Mouse (Mus musculus): ENCODE measurements around the gene 1700016H13Rik. TPM values are rescaled to one million over a fixed set of nuclear protein-coding genes. Genes with fewer than 3 reads are reported as not detected.
A peak's percentile ranks its signal among the peaks of the same experiment; 100 is the strongest.

1700016H13Rik gene
- polyA plus RNA-seq (2015; fragmentation: Nextera tagmentation; extraction: Ambion mirVana): 0.34 and 0.41 TPM in 2 replicates

DNA sequence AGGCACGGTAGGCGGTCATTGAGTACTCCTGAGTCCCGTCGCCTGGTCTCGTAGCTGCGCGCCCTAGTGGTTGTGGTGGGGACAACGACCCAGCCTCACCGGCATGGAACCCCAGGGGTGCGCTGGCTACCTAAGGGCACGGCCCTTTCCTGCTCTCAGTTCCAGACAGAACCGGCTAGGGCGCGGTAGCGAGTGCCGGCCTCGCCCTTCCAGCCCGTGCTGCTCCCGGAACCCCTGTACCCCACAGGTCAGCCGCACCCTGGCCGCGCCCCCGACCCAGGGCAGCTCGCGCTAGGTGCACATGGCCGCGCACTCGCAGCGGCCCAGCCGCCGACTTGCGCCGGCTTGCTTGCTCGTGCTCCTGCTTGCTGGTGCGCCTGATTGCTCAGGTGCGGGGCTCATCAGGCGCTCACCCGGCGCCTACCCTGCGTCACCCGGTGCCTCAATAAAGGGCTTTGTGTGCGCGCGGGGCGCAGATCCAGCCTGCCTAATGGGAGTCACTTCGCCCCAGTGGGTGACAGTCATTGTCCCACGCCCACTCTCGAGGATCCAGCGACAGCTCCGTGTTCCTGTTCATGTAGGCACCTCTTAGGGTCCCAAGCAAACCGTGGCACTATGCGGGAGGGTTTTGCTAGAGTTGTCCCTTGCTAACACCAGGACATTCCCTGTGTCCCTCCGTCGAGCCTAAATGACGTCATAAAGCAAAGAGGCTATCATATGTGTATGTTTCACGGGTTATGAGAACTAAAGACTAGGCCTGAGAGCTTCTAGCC is at the start of gene 1700016H13Rik:
1700016H13Rik (minus strand) TSS at position 665 of the 773 bp plus-strand sequence.
- Histone ChIP-seq H3K4me1 (replicated peaks; ENCODE audit: control insufficient read depth, insufficient read depth, low read length) (peaks cover 6% of the 10 kb centered on the region; the same call in 1 of the 2 replicates), H3K4me2 (ENCODE audit: low read length) (peak within 1 kb of the TSS; percentile 99), H3K36me3 (ENCODE audit: control insufficient read depth, insufficient read depth) (no peaks in the 10 kb centered on the region), H3K27ac (ENCODE audit: low read length) (peak within 1 kb of the TSS; percentile 28; the same call in 1 of the 2 replicates), H3K9me3 (ENCODE audit: control insufficient read depth, low read length) (no peaks in the 10 kb centered on the region), H3K4me3 (replicated peaks; ENCODE audit: low read length) (peak within 1 kb of the TSS; percentile 66), H3K27me3 (replicated peaks; ENCODE audit: control insufficient read depth, insufficient read depth, low read length) (no peaks in the 10 kb centered on the region), H3K9ac (replicated peaks; ENCODE audit: low read depth, low read length) (peak within 1 kb of the TSS; percentile 89)
- WGBS: 1% methylated on average over 51 of the region's 56 CpGs
- peak; percentile 81 for ATAC-seq

DNA sequence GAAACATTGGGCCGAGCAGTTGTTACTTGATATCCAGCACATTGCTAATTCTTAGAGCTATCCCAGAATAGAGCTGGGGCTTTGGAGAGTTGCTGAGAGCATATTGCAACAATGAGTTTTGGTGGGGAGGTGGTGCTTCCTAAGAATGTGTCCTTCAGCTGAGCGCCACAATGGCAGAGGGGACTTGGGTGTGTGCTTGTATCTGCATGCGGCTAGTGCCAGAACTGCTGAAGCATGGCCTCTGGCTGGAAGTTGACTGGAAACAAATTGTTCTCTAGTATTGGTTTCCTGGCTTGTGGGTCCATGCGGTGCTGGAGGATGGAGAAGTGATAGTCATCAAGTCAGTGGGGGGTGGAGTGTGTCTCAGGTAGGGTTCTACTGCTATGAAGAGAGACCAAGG is 49.5 kb upstream of the 1700016H13Rik start:
- Histone ChIP-seq H3K9me3 (ENCODE audit: control insufficient read depth, low read length) (peaks cover 3% of the 10 kb centered on the region; the same call in 1 of the 2 replicates), H3K27me3 (replicated peaks; ENCODE audit: control insufficient read depth, insufficient read depth, low read length) (no peaks in the 10 kb centered on the region), H3K4me3 (replicated peaks; ENCODE audit: low read length) (no peak overlapping the region), H3K27ac (ENCODE audit: low read length) (no peak overlapping the region), H3K9ac (replicated peaks; ENCODE audit: low read depth, low read length) (no peak overlapping the region), H3K4me2 (ENCODE audit: low read length) (no peak overlapping the region), H3K36me3 (ENCODE audit: control insufficient read depth, insufficient read depth) (no peaks in the 10 kb centered on the region), H3K4me1 (replicated peaks; ENCODE audit: control insufficient read depth, insufficient read depth, low read length) (no peaks in the 10 kb centered on the region)
- no peak for ATAC-seq
- 95% methylated on average over 4 of the region's 4 CpGs for WGBS

DNA sequence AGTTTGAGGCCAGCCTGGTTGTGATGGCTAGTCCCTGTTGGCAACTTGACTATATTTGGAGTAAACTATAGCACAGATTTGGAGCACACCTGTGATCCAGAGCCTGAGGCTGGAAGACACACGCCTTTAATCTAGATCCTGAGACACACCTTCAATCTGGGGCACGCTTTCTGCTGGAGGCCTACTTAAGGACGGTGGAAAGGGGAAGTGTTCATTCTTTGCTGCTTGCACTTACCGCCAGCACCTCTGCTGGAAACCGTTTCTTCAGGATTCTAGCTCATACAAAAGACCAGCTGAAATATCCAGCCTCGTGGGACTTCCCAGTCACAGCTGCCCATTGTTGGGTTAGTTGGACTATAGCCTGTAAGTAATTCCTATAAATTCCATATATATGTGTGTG is 46.7 kb upstream of the 1700016H13Rik start:
- H3K4me3 ChIP-seq (replicated peaks; ENCODE audit: low read length): no peak overlapping the region
- no peak overlapping the region for H3K27ac ChIP-seq (ENCODE audit: low read length)
- no peak overlapping the region for H3K4me2 ChIP-seq (ENCODE audit: low read length)
- peaks cover 7% of the 10 kb centered on the region for H3K4me1 ChIP-seq (replicated peaks; ENCODE audit: control insufficient read depth, insufficient read depth, low read length)
- no peaks in the 10 kb centered on the region for H3K36me3 ChIP-seq (ENCODE audit: control insufficient read depth, insufficient read depth)
- no peak overlapping the region for H3K9ac ChIP-seq (replicated peaks; ENCODE audit: low read depth, low read length)
- no peak for ATAC-seq
- no peaks in the 10 kb centered on the region for H3K27me3 ChIP-seq (replicated peaks; ENCODE audit: control insufficient read depth, insufficient read depth, low read length)
- 83% methylated on average over 6 of the region's 6 CpGs for WGBS
- peaks cover 3% of the 10 kb centered on the region; the same call in 1 of the 2 replicates for H3K9me3 ChIP-seq (ENCODE audit: control insufficient read depth, low read length)

DNA sequence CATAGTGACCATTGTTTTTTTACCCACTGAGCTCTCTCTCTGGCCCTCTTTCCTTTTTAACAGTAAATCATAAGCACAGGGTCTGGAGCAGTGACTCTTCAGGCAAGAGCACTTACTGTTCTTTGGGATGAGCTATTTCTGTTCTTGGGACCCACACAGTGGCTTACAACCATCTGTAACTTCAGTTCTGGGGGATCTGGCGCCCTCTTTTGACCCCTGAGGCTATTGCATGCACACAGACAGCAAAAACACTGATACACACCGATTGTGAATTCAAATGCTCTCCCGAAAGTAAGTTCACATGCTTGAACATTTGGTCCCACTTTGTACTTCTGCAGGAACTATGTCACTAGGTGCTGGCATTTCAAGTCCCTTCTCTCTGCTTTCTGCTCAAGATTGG is 45.7 kb upstream of the 1700016H13Rik start:
- Histone ChIP-seq H3K36me3 (ENCODE audit: control insufficient read depth, insufficient read depth) (no peaks in the 10 kb centered on the region), H3K4me2 (ENCODE audit: low read length) (no peak overlapping the region), H3K4me3 (replicated peaks; ENCODE audit: low read length) (no peak overlapping the region), H3K9ac (replicated peaks; ENCODE audit: low read depth, low read length) (no peak overlapping the region), H3K9me3 (ENCODE audit: control insufficient read depth, low read length) (peaks cover 2% of the 10 kb centered on the region; the same call in 1 of the 2 replicates), H3K27me3 (replicated peaks; ENCODE audit: control insufficient read depth, insufficient read depth, low read length) (no peaks in the 10 kb centered on the region), H3K4me1 (replicated peaks; ENCODE audit: control insufficient read depth, insufficient read depth, low read length) (peaks cover 7% of the 10 kb centered on the region), H3K27ac (ENCODE audit: low read length) (no peak overlapping the region)
- ATAC-seq: no peak
- 69% methylated on average over 3 of the region's 3 CpGs for WGBS

DNA sequence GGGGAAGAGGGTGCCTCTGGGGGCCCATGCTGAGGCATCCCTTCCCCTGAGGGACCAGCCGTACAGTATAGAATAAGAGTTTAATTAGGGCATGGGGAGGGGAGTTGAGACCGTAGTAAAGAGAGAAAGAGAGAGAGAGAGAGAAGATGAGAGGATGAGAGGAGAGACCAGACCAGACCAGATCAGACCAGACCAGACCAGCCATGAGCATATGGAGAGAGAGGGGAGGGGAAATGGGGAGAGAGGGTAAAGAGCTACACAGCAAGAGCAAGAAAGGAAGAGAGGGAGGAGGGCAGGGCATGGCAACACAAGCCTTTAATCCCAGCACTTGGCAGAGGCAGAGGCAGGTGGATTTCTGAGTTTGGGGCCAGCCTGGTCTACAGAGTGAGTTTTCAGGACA is 44.9 kb upstream of the 1700016H13Rik start:
- WGBS: 57% methylated on average over 2 of the region's 2 CpGs
- Histone ChIP-seq H3K9ac (replicated peaks; ENCODE audit: low read depth, low read length) (no peak overlapping the region), H3K9me3 (ENCODE audit: control insufficient read depth, low read length) (no peaks in the 10 kb centered on the region), H3K4me1 (replicated peaks; ENCODE audit: control insufficient read depth, insufficient read depth, low read length) (peaks cover 7% of the 10 kb centered on the region), H3K4me3 (replicated peaks; ENCODE audit: low read length) (no peak overlapping the region), H3K27me3 (replicated peaks; ENCODE audit: control insufficient read depth, insufficient read depth, low read length) (no peaks in the 10 kb centered on the region), H3K4me2 (ENCODE audit: low read length) (no peak overlapping the region), H3K36me3 (ENCODE audit: control insufficient read depth, insufficient read depth) (no peaks in the 10 kb centered on the region), H3K27ac (ENCODE audit: low read length) (no peak overlapping the region)
- ATAC-seq: no peak

DNA sequence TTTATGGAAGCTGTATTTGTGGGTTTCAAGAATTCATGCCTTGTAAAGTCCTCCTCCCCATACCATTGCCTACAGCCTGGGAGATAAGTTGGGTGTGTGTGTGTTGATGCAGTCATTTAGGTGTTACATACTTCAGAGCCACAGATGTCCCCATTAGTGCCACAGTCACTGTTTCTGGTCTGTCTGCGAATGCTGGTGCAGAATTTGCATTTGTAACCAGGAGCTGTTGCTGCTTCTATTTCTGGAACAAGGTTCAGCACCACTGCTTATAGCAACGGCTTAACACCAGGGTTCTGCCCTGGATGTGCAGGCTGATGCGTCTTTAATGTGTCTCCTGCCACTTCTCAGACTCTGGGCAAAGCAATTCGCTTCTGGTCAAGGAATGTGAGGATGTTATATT is 43.7 kb upstream of the 1700016H13Rik start:
- 54% methylated on average over 4 of the region's 4 CpGs for WGBS
- no peak overlapping the region for H3K4me3 ChIP-seq (replicated peaks; ENCODE audit: low read length)
- H3K9me3 ChIP-seq (ENCODE audit: control insufficient read depth, low read length): no peaks in the 10 kb centered on the region
- no peaks in the 10 kb centered on the region for H3K27me3 ChIP-seq (replicated peaks; ENCODE audit: control insufficient read depth, insufficient read depth, low read length)
- H3K36me3 ChIP-seq (ENCODE audit: control insufficient read depth, insufficient read depth): no peaks in the 10 kb centered on the region
- peaks cover 7% of the 10 kb centered on the region for H3K4me1 ChIP-seq (replicated peaks; ENCODE audit: control insufficient read depth, insufficient read depth, low read length)
- no peak overlapping the region for H3K4me2 ChIP-seq (ENCODE audit: low read length)
- no peak overlapping the region for H3K9ac ChIP-seq (replicated peaks; ENCODE audit: low read depth, low read length)
- no peak for ATAC-seq
- no peak overlapping the region for H3K27ac ChIP-seq (ENCODE audit: low read length)

DNA sequence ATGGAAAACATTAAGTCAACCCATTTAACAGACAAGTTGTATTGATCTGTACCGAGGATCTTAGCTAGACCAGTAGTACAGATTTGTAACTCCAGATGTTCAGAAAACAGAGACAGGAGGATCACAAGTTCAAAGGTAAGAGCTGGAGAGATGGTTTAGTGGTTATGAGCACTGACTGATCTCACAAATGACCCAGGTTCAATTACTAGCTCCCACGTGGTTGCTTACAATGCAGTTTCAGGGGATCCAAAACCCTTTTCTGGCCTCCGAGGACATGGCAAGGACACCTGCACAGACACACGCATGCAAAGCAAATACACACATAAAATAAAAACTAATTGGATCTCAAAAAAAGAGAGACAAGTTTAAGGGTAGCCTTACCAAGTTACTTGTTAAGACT is 42.8 kb upstream of the 1700016H13Rik start:
- ATAC-seq: no peak
- no peaks in the 10 kb centered on the region for H3K9me3 ChIP-seq (ENCODE audit: control insufficient read depth, low read length)
- H3K36me3 ChIP-seq (ENCODE audit: control insufficient read depth, insufficient read depth): no peaks in the 10 kb centered on the region
- WGBS: 85% methylated on average over 4 of the region's 4 CpGs
- H3K27ac ChIP-seq (ENCODE audit: low read length): no peak overlapping the region
- peaks cover 6% of the 10 kb centered on the region; the same call in 1 of the 2 replicates for H3K27me3 ChIP-seq (replicated peaks; ENCODE audit: control insufficient read depth, insufficient read depth, low read length)
- no peak overlapping the region for H3K4me2 ChIP-seq (ENCODE audit: low read length)
- H3K4me3 ChIP-seq (replicated peaks; ENCODE audit: low read length): no peak overlapping the region
- H3K9ac ChIP-seq (replicated peaks; ENCODE audit: low read depth, low read length): no peak overlapping the region
- H3K4me1 ChIP-seq (replicated peaks; ENCODE audit: control insufficient read depth, insufficient read depth, low read length): peaks cover 8% of the 10 kb centered on the region

DNA sequence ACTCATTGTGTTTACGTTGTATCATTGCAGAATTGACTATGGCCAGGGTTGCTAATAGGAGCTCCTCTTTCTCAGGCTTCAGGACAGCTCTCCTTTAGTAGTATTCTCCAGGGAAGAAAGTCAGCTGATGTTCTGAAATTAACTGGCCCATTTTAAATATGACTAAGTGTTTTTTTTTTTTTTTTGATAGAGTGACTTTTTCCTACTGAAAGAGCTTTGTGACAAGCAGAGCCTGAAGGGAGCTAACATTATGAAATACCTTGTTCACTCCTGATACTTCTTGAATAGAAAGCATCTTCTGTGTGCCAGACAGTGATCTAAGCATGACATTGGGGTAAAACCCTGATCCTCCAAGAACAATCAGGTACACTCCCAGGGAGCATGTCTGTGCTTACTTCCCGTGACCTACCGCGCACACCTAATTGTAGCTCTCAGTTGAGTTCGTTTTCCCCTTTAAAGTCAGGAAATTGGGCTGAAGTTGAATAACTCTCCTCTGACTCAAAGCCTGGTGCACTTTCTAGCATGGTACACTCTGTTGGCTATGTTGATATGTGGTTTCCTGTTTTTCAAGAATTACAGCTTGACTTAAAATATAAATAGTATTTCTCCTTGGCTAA is 42.2 kb upstream of the 1700016H13Rik start:
- no peak overlapping the region for H3K4me2 ChIP-seq (ENCODE audit: low read length)
- no peak overlapping the region for H3K27ac ChIP-seq (ENCODE audit: low read length)
- no peak for ATAC-seq
- no peaks in the 10 kb centered on the region for H3K36me3 ChIP-seq (ENCODE audit: control insufficient read depth, insufficient read depth)
- H3K4me1 ChIP-seq (replicated peaks; ENCODE audit: control insufficient read depth, insufficient read depth, low read length): peaks cover 14% of the 10 kb centered on the region
- H3K27me3 ChIP-seq (replicated peaks; ENCODE audit: control insufficient read depth, insufficient read depth, low read length): peaks cover 12% of the 10 kb centered on the region
- H3K9me3 ChIP-seq (ENCODE audit: control insufficient read depth, low read length): no peaks in the 10 kb centered on the region
- 70% methylated on average over 5 of the region's 5 CpGs for WGBS
- H3K4me3 ChIP-seq (replicated peaks; ENCODE audit: low read length): no peak overlapping the region
- H3K9ac ChIP-seq (replicated peaks; ENCODE audit: low read depth, low read length): no peak overlapping the region

DNA sequence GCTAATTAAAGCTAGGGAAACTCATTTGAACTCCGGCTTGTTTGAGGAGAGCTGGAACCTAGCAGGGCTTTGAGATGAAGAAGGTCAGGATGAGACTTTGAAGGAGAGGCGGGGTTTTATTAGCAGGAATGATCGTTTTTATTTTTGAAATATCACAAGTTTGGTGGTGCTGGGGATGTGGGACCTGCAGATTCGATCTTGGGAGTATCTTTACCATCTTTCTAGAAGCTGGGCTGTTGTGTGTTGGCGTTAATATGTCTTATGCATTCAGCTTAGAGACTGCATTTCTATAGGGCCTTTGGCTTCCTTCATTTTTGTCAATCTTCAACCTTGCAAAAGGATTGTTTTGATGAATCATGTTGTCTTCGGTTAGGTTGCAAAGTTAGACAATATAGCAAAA is 38.3 kb upstream of the 1700016H13Rik start:
- Histone ChIP-seq H3K4me2 (ENCODE audit: low read length) (no peak overlapping the region), H3K27ac (ENCODE audit: low read length) (no peak overlapping the region), H3K9ac (replicated peaks; ENCODE audit: low read depth, low read length) (no peak overlapping the region), H3K27me3 (replicated peaks; ENCODE audit: control insufficient read depth, insufficient read depth, low read length) (peaks cover 15% of the 10 kb centered on the region), H3K4me1 (replicated peaks; ENCODE audit: control insufficient read depth, insufficient read depth, low read length) (peaks cover 18% of the 10 kb centered on the region), H3K4me3 (replicated peaks; ENCODE audit: low read length) (no peak overlapping the region), H3K9me3 (ENCODE audit: control insufficient read depth, low read length) (no peaks in the 10 kb centered on the region), H3K36me3 (ENCODE audit: control insufficient read depth, insufficient read depth) (no peaks in the 10 kb centered on the region)
- ATAC-seq: no peak
- 52% methylated on average over 6 of the region's 6 CpGs for WGBS
